Mouse (Mus musculus): Measurements from ENCODE around the gene Nars2. TPM values are rescaled to one million over a fixed set of nuclear protein-coding genes. Genes with fewer than 3 reads are reported as not detected.

The Nars2 gene
- polyA plus RNA-seq, 1 experiment from 2014 or later = 10.7 TPM

DNA sequence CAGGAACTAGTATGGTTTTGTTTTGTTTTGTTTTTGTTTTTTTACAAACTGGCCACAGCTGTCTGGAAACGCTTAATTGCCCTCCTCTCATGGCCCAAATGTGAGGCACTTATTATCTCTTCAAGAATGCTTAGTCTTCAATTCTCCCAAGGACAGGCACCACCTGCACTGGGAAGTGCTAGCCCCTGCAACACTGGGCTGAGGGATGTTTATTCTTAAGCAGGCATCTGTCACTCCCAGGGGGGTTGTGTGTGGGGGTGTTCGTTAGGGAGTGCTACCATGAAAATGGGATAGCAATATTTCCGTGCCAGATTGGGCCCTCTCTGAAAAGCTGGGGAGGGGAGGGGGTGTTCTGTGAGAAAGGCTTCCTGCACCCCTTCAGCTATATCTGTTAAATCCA is 15.9 kb downstream of the Nars2 start:
- no peak overlapping the region for H3K4me3 ChIP-seq (ENCODE audit: low read depth, low read length)
- no peak overlapping the region for H3K27ac ChIP-seq (ENCODE audit: low read depth, low read length)
- no peaks in the 10 kb centered on the region for H3K27me3 ChIP-seq (replicated peaks; ENCODE audit: control insufficient read depth, insufficient read depth, low read length)
- H3K9me3 ChIP-seq (ENCODE audit: control insufficient read depth) = no peaks in the 10 kb centered on the region
- no peak for TF ChIP-seq CTCF (IDR thresholded peaks at IDR 0.05; ENCODE audit: low read depth)
- H3K4me2 ChIP-seq (replicated peaks; ENCODE audit: low read depth) = no peak overlapping the region
- no peak for ATAC-seq
- H3K4me1 ChIP-seq (replicated peaks; ENCODE audit: control insufficient read depth, insufficient read depth, low read length) = no peaks in the 10 kb centered on the region
- 49% methylated on average over 3 of the region's 3 CpGs for WGBS
- no peak overlapping the region for H3K9ac ChIP-seq (ENCODE audit: low read depth, low read length)
- peaks cover 5% of the 10 kb centered on the region; the same call in 1 of the 2 replicates for H3K36me3 ChIP-seq (ENCODE audit: control insufficient read depth, insufficient read depth)

- ATAC-seq = 0 out of 2 replicates have a peak, but pooled peaks have one; percentile 33
- TF ChIP-seq CTCF (IDR thresholded peaks at IDR 0.05; ENCODE audit: low read depth) = peak; percentile 76
- 13% methylated on average over 1 of the region's 1 CpGs for WGBS
- H3K36me3 ChIP-seq (ENCODE audit: control insufficient read depth, insufficient read depth) = no peaks in the 10 kb centered on the region
- no peaks in the 10 kb centered on the region for H3K4me1 ChIP-seq (replicated peaks; ENCODE audit: control insufficient read depth, insufficient read depth, low read length)
- H3K27me3 ChIP-seq (replicated peaks; ENCODE audit: control insufficient read depth, insufficient read depth, low read length) = no peaks in the 10 kb centered on the region
- H3K9ac ChIP-seq (ENCODE audit: low read depth, low read length) = no peak overlapping the region
- no peak overlapping the region for H3K4me3 ChIP-seq (ENCODE audit: low read depth, low read length)
- no peak overlapping the region for H3K4me2 ChIP-seq (replicated peaks; ENCODE audit: low read depth)
- no peaks in the 10 kb centered on the region for H3K9me3 ChIP-seq (ENCODE audit: control insufficient read depth)
- H3K27ac ChIP-seq (ENCODE audit: low read depth, low read length) = no peak overlapping the region
Observed at GRCm38 (mm10) chr7:96970359-96970758, 19.1 kb downstream of the Nars2 start.

GRCm38 (mm10) chr7:96971027-96971996 is 20.0 kb downstream of the Nars2 start:
- no peaks in the 10 kb centered on the region; the same call in 1 of the 2 replicates for H3K36me3 ChIP-seq (ENCODE audit: control insufficient read depth, insufficient read depth)
- no peak for TF ChIP-seq CTCF (IDR thresholded peaks at IDR 0.05; ENCODE audit: low read depth)
- H3K27me3 ChIP-seq (replicated peaks; ENCODE audit: control insufficient read depth, insufficient read depth, low read length) = no peaks in the 10 kb centered on the region
- H3K9ac ChIP-seq (ENCODE audit: low read depth, low read length) = no peak overlapping the region
- no peaks in the 10 kb centered on the region for H3K4me1 ChIP-seq (replicated peaks; ENCODE audit: control insufficient read depth, insufficient read depth, low read length)
- H3K4me3 ChIP-seq (ENCODE audit: low read depth, low read length) = no peak overlapping the region
- peak overlapping the region; percentile 27 for H3K4me2 ChIP-seq (replicated peaks; ENCODE audit: low read depth)
- no peak for ATAC-seq
- H3K27ac ChIP-seq (ENCODE audit: low read depth, low read length) = no peak overlapping the region
- H3K9me3 ChIP-seq (ENCODE audit: control insufficient read depth) = no peaks in the 10 kb centered on the region
- 70% methylated on average over 21 of the region's 21 CpGs for WGBS

- no peak for TF ChIP-seq CTCF (IDR thresholded peaks at IDR 0.05; ENCODE audit: low read depth)
- Histone ChIP-seq H3K4me1 (replicated peaks; ENCODE audit: control insufficient read depth, insufficient read depth, low read length) (no peaks in the 10 kb centered on the region), H3K27ac (ENCODE audit: low read depth, low read length) (no peak overlapping the region), H3K4me3 (ENCODE audit: low read depth, low read length) (no peak overlapping the region), H3K27me3 (replicated peaks; ENCODE audit: control insufficient read depth, insufficient read depth, low read length) (no peaks in the 10 kb centered on the region), H3K9ac (ENCODE audit: low read depth, low read length) (no peak overlapping the region), H3K36me3 (ENCODE audit: control insufficient read depth, insufficient read depth) (peaks cover 5% of the 10 kb centered on the region; the same call in 1 of the 2 replicates), H3K4me2 (replicated peaks; ENCODE audit: low read depth) (no peak overlapping the region), H3K9me3 (ENCODE audit: control insufficient read depth) (no peaks in the 10 kb centered on the region)
- no peak for ATAC-seq
- WGBS = 77% methylated on average over 8 of the region's 8 CpGs
Observed at GRCm38 (mm10) chr7:96972138-96972904, 21.0 kb downstream of the Nars2 start.

DNA sequence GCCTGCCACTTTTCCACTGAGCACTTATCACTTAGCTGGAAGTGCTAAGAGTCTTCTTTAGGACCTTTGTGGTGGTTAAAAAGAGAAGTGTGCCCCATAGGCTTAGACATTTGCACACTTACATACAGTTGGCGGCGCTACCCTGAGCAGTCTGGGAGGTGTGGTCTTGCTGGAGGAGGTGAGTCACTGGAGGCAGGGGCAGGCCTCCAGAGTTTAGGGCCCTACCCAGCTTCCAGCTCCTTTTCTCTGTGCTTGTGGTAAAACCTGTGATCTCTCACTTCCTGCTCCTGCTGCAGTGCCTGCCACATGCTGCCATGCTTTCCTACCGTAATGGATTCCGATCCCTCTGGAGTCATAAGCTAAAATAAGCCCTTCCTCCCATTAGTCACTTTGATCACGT is 24.6 kb downstream of the Nars2 start:
- no peak for TF ChIP-seq CTCF (IDR thresholded peaks at IDR 0.05; ENCODE audit: low read depth)
- peaks cover 5% of the 10 kb centered on the region; the same call in 1 of the 2 replicates for H3K36me3 ChIP-seq (ENCODE audit: control insufficient read depth, insufficient read depth)
- ATAC-seq = no peak
- H3K9ac ChIP-seq (ENCODE audit: low read depth, low read length) = no peak overlapping the region
- H3K27me3 ChIP-seq (replicated peaks; ENCODE audit: control insufficient read depth, insufficient read depth, low read length) = no peaks in the 10 kb centered on the region
- no peaks in the 10 kb centered on the region for H3K4me1 ChIP-seq (replicated peaks; ENCODE audit: control insufficient read depth, insufficient read depth, low read length)
- H3K27ac ChIP-seq (ENCODE audit: low read depth, low read length) = no peak overlapping the region
- H3K9me3 ChIP-seq (ENCODE audit: control insufficient read depth) = no peaks in the 10 kb centered on the region
- H3K4me3 ChIP-seq (ENCODE audit: low read depth, low read length) = no peak overlapping the region
- whole genome bisulfite sequencing = 82% methylated on average over 5 of the region's 5 CpGs
- no peak overlapping the region for H3K4me2 ChIP-seq (replicated peaks; ENCODE audit: low read depth)

- no peak for ATAC-seq
- H3K27ac ChIP-seq (ENCODE audit: low read depth, low read length) = no peak overlapping the region
- no peaks in the 10 kb centered on the region for H3K27me3 ChIP-seq (replicated peaks; ENCODE audit: control insufficient read depth, insufficient read depth, low read length)
- TF ChIP-seq CTCF (IDR thresholded peaks at IDR 0.05; ENCODE audit: low read depth) = no peak
- H3K9ac ChIP-seq (ENCODE audit: low read depth, low read length) = no peak overlapping the region
- H3K9me3 ChIP-seq (ENCODE audit: control insufficient read depth) = no peaks in the 10 kb centered on the region
- no peak overlapping the region for H3K4me2 ChIP-seq (replicated peaks; ENCODE audit: low read depth)
- peaks cover 5% of the 10 kb centered on the region; the same call in 1 of the 2 replicates for H3K36me3 ChIP-seq (ENCODE audit: control insufficient read depth, insufficient read depth)
- WGBS = 85% methylated on average over 1 of the region's 1 CpGs
- no peak overlapping the region for H3K4me3 ChIP-seq (ENCODE audit: low read depth, low read length)
- H3K4me1 ChIP-seq (replicated peaks; ENCODE audit: control insufficient read depth, insufficient read depth, low read length) = no peaks in the 10 kb centered on the region
Observed at GRCm38 (mm10) chr7:96977209-96977608, 25.9 kb downstream of the Nars2 start.
